Mouse (Mus musculus) G1E (cell line): ENCODE measurements around the gene Pcca. TPM values are rescaled to one million over a fixed set of nuclear protein-coding genes. Genes with fewer than 3 reads are reported as not detected.

Experiments
- ATAC-seq: 2 replicates; pipeline ENCODE4 v1.8.0; 2016; ENCODE audit warnings: mild to moderate bottlenecking; ENCODE audit not compliant: insufficient number of reproducible peaks, poor library complexity, low FRiP score, severe bottlenecking; ENCODE audit errors: extremely low read depth
- DNase-seq: peaks from one replicate; pipeline ENCODE4 v3.0.0; 2012; ENCODE audit warnings: low spot score
- H3K27me3 ChIP-seq: 2 replicates; pipeline ENCODE4 v1.6.1; 2012; ENCODE audit warnings: mild to moderate bottlenecking, low read length, inconsistent platforms; ENCODE audit not compliant: insufficient read depth
- H3K36me3 ChIP-seq: replicated peaks from 2 replicates; pipeline ENCODE3; 2012; ENCODE audit warnings: mild to moderate bottlenecking, inconsistent platforms
- H3K4me1 ChIP-seq: 2 replicates; pipeline ENCODE4 v1.6.1; 2012; ENCODE audit warnings: low read depth, low read length, inconsistent platforms, mixed read lengths; ENCODE audit not compliant: insufficient read depth
- H3K4me3 ChIP-seq: 2 replicates; pipeline ENCODE4 v1.5.1; 2012; ENCODE audit warnings: low read depth, mild to moderate bottlenecking, inconsistent platforms, low read length, moderate library complexity, mixed read lengths
- H3K9me3 ChIP-seq: replicated peaks from 2 replicates; pipeline ENCODE4 v1.6.1; 2012; ENCODE audit warnings: inconsistent platforms
- CTCF ChIP-seq: IDR thresholded peaks from 2 replicates; pipeline ENCODE4 v1.5.1; 2012; ENCODE audit warnings: low read depth, low read length, inconsistent platforms, mixed read lengths
- GATA1 ChIP-seq: IDR thresholded peaks from 2 replicates; pipeline ENCODE4 v1.6.1; 2012; ENCODE audit warnings: borderline replicate concordance, low read length, inconsistent platforms, mixed read lengths
- GATA2 ChIP-seq: IDR thresholded peaks from 2 replicates; pipeline ENCODE4 v1.6.1; 2012; ENCODE audit warnings: low read depth, low read length, inconsistent platforms, borderline replicate concordance
- POLR2AphosphoS5 ChIP-seq: IDR thresholded peaks from 2 replicates; pipeline ENCODE4 v1.6.1; 2012; ENCODE audit warnings: low read depth, low read length, inconsistent platforms; ENCODE audit not compliant: insufficient replicate concordance
- TAL1 ChIP-seq: conservative IDR thresholded peaks from 2 replicates; pipeline ENCODE4 v1.6.1; 2012; ENCODE audit warnings: low read depth, low read length, inconsistent platforms, mixed read lengths
- polyA plus RNA-seq: library from polyadenylated mRNA; stranded (reverse); fragments of >175 nt; gene quantifications from 2 replicates; pipeline ENCODE4 v1.2.3, GENCODE M21; 2012
- total RNA-seq, 2 experiments: library from RNA; stranded (forward) in 1 of 2; stranded (reverse) in 1 of 2; fragments of 200-1000 nt in 1 of 2; fragments of >200 nt in 1 of 2; fragmentation: Nextera tagmentation in 1 of 2; gene quantifications; 2 replicates each; pipeline ENCODE4 v1.2.3; 2014 to 2017

Pcca gene
- total and polyA plus RNA-seq, 3 experiments = 15.3 to 67.0 (median 65.8) TPM

- ATAC-seq (no peak), DNase-seq (no peak)
- Histone ChIP-seq H3K4me1 (no peaks in the 10 kb centered on the region), H3K9me3 (no peaks in the 10 kb centered on the region), H3K36me3 (peaks cover 58% of the 10 kb centered on the region), H3K27me3 (no peaks in the 10 kb centered on the region), H3K4me3 (no peak overlapping the region)
- TF ChIP-seq POLR2AphosphoS5 (no peak), CTCF (no peak), GATA2 (no peak), TAL1 (no peak), GATA1 (no peak)
Measured at GRCm38 (mm10) chr14:122881699-122882098, 347.6 kb downstream of the Pcca start.

DNA sequence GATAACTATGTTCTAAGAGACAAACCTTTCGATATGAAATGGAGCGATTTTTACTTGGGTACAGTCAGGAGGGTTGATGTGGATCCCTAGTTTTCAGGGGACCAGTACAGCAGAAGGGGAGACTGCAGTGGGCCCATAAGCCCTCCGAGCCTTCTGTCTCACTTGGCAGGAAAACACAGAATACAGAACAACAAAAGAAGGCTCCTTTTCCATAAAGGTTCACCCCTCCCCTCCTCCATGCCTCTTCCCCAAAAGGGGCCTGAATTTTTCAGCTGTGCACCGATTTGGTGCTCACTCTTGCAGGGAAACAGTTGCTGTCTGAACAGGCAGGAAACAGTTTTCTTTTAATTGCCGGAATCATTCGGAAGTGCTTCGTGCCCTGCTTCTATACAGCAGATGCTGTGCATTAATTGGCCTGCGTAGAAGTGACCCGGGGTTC, 348.1 kb downstream of the Pcca start:
- Histone ChIP-seq H3K36me3 (peaks cover 61% of the 10 kb centered on the region), H3K9me3 (no peaks in the 10 kb centered on the region), H3K4me3 (no peak overlapping the region), H3K27me3 (no peaks in the 10 kb centered on the region), H3K4me1 (no peaks in the 10 kb centered on the region)
- TF ChIP-seq CTCF (no peak), GATA1 (no peak), GATA2 (no peak), TAL1 (no peak), POLR2AphosphoS5 (no peak)
- DNase-seq (no peak), ATAC-seq (no peak)

- Histone ChIP-seq H3K36me3 (peaks cover 68% of the 10 kb centered on the region), H3K4me3 (no peak overlapping the region), H3K4me1 (no peaks in the 10 kb centered on the region), H3K27me3 (no peaks in the 10 kb centered on the region), H3K9me3 (no peaks in the 10 kb centered on the region)
- DNase-seq = no peak
- TF ChIP-seq GATA2 (no peak), GATA1 (no peak), POLR2AphosphoS5 (no peak), TAL1 (no peak), CTCF (no peak)
- ATAC-seq = no peak
Measured at GRCm38 (mm10) chr14:122882795-122883409, 348.8 kb downstream of the Pcca start.

- no peak overlapping the region for H3K4me3 ChIP-seq
- ATAC-seq (no peak), DNase-seq (no peak)
- H3K9me3 ChIP-seq = no peaks in the 10 kb centered on the region
- no peaks in the 10 kb centered on the region for H3K27me3 ChIP-seq
- no peak for TF ChIP-seq CTCF
- TF ChIP-seq GATA2 = no peak
- TF ChIP-seq POLR2AphosphoS5 = no peak
- TF ChIP-seq GATA1 = no peak
- no peak for TF ChIP-seq TAL1
- H3K4me1 ChIP-seq = no peaks in the 10 kb centered on the region
- H3K36me3 ChIP-seq = peaks cover 71% of the 10 kb centered on the region
Measured at GRCm38 (mm10) chr14:122883410-122883806, 349.3 kb downstream of the Pcca start.

- ATAC-seq (no peak), DNase-seq (no peak)
- Histone ChIP-seq H3K9me3 (no peaks in the 10 kb centered on the region), H3K36me3 (peaks cover 72% of the 10 kb centered on the region), H3K4me1 (no peaks in the 10 kb centered on the region), H3K4me3 (no peak overlapping the region), H3K27me3 (no peaks in the 10 kb centered on the region)
- TF ChIP-seq CTCF = no peak
Measured at GRCm38 (mm10) chr14:122883821-122884584, 349.9 kb downstream of the Pcca start.

DNA sequence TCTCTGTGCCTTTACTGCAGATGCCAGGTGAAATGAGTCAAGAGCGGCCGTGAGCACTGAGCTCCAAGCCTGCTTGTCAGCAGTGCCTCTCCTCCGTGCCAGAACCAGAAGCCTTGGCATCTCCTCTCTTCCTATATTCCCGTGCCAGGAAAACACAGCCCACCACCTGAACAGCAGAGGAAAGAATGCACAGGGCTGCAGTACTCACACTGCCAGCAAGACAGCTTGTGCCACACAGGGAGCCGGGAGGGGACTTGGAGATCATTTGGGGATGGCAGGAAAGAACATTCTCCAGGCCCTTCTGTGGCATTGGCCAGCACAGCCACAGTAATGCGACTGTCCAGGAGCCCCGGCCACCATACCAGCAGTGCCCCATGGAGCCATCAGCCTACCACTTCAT, 351.8 kb downstream of the Pcca start:
- TF ChIP-seq TAL1 (no peak), CTCF (no peak), POLR2AphosphoS5 (no peak), GATA1 (no peak), GATA2 (no peak)
- DNase-seq (no peak), ATAC-seq (no peak)
- Histone ChIP-seq H3K36me3 (peaks cover 82% of the 10 kb centered on the region), H3K4me3 (no peak overlapping the region), H3K4me1 (no peaks in the 10 kb centered on the region), H3K27me3 (no peaks in the 10 kb centered on the region), H3K9me3 (no peaks in the 10 kb centered on the region)

DNA sequence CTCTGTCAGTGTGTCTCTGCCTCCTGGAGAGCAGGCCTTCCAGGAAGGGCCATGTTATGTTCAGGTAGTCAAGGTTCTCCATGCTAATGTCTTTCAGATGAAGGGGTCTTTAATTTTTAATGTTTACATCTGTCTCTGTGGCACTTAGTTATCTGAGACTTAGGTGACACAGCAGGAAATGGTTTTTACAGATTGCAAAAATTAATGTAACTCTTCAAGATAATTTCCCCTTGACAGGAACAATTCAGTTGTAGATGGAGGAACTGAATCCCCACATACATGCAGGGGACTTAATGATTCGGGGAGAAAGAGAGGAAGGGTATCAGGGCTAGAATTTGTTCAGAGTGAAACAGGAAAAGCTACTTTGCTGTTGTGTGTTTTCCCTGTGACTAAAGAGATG, 353.2 kb downstream of the Pcca start:
- DNase-seq = no peak
- peaks cover 91% of the 10 kb centered on the region for H3K36me3 ChIP-seq
- no peaks in the 10 kb centered on the region for H3K4me1 ChIP-seq
- ATAC-seq = no peak
- H3K27me3 ChIP-seq = no peaks in the 10 kb centered on the region
- no peak for TF ChIP-seq GATA1
- H3K9me3 ChIP-seq = no peaks in the 10 kb centered on the region
- no peak overlapping the region for H3K4me3 ChIP-seq
